8 mouse cellular contexts compared by ENCODE assay signal in genomic region chr7:80059064-80059838, GRCm38 (mm10). TPM values are rescaled to one million over a fixed set of nuclear protein-coding genes. Genes with fewer than 3 reads are reported as not detected.
A peak's percentile ranks its signal among the peaks of the same experiment; 100 is the strongest.
DNase-seq lines count a peak whose midpoint lies in the region; ATAC-seq and TF ChIP-seq lines count a peak whose summit lies in the region.

No protein-coding gene starts in this region.

- H3K27ac ChIP-seq in forebrain, embryonic 12.5 days, result peak overlapping the region; percentile 80; the same call in 1 of the 2 replicates
- no peak overlapping the region for H3K27ac ChIP-seq in forebrain, embryonic 14.5 days (ENCODE audit: low read depth, low read length)
- peak overlapping the region; percentile 61; the same call in 1 of the 2 replicates for H3K27ac ChIP-seq in midbrain, embryonic 12.5 days (replicated peaks)
- no peak overlapping the region for H3K27ac ChIP-seq in midbrain, embryonic 15.5 days
- H3K27ac ChIP-seq in limb, embryonic 14.5 days (replicated peaks; ENCODE audit: low read depth, low read length), result peak overlapping the region; percentile 38

- H3K4me3 ChIP-seq in forebrain, embryonic 12.5 days (replicated peaks), result no peak overlapping the region
- no peak overlapping the region for H3K4me3 ChIP-seq in forebrain, embryonic 14.5 days (ENCODE audit: low read depth, low read length)
- no peak overlapping the region for H3K4me3 ChIP-seq in midbrain, embryonic 12.5 days
- H3K4me3 ChIP-seq in midbrain, embryonic 15.5 days, result no peak overlapping the region
- H3K4me3 ChIP-seq in limb, embryonic 14.5 days (replicated peaks; ENCODE audit: low read length), result no peak overlapping the region

- TF ChIP-seq POLR2A in limb, embryonic 14.5 days (IDR thresholded peaks at IDR 0.05; ENCODE audit: borderline replicate concordance, extremely low read depth, insufficient read depth, insufficient read length), result no peak

- H3K27me3 ChIP-seq in forebrain, embryonic 12.5 days, result no peaks in the 10 kb centered on the region
- H3K27me3 ChIP-seq in forebrain, embryonic 14.5 days (replicated peaks; ENCODE audit: control insufficient read depth, insufficient read depth, low read length), result no peaks in the 10 kb centered on the region
- no peaks in the 10 kb centered on the region for H3K27me3 ChIP-seq in midbrain, embryonic 12.5 days
- H3K27me3 ChIP-seq in midbrain, embryonic 15.5 days (replicated peaks), result no peaks in the 10 kb centered on the region
- no peaks in the 10 kb centered on the region for H3K27me3 ChIP-seq in limb, embryonic 14.5 days (ENCODE audit: control insufficient read depth, insufficient read depth, low read length)

- 81% methylated on average over 13 of the region's 13 CpGs for WGBS in forebrain, embryonic 12.5 days
- 85% methylated on average over 13 of the region's 13 CpGs for WGBS in forebrain, embryonic 14.5 days
- 83% methylated on average over 13 of the region's 13 CpGs for WGBS in midbrain, embryonic 12.5 days
- WGBS in midbrain, embryonic 15.5 days, result 73% methylated on average over 13 of the region's 13 CpGs
- WGBS in limb, embryonic 14.5 days, result 69% methylated on average over 13 of the region's 13 CpGs

- H3K36me3 ChIP-seq in forebrain, embryonic 12.5 days (replicated peaks), result no peaks in the 10 kb centered on the region
- no peaks in the 10 kb centered on the region for H3K36me3 ChIP-seq in forebrain, embryonic 14.5 days (ENCODE audit: control insufficient read depth, insufficient read depth, low read length)
- H3K36me3 ChIP-seq in midbrain, embryonic 12.5 days, result no peaks in the 10 kb centered on the region
- no peaks in the 10 kb centered on the region for H3K36me3 ChIP-seq in midbrain, embryonic 15.5 days (replicated peaks)
- H3K36me3 ChIP-seq in limb, embryonic 14.5 days (ENCODE audit: control insufficient read depth, insufficient read depth, low read length), result peaks cover 5% of the 10 kb centered on the region; the same call in 1 of the 2 replicates

- no peak for ATAC-seq in forebrain, embryonic 12.5 days (ENCODE audit: low FRiP score)
- ATAC-seq in forebrain, embryonic 14.5 days, result no peak
- no peak for ATAC-seq in midbrain, embryonic 12.5 days (ENCODE audit: low FRiP score, low read depth)
- no peak for ATAC-seq in midbrain, embryonic 15.5 days (replicated peaks)
- ATAC-seq in limb, embryonic 14.5 days (ENCODE audit: low FRiP score, low read depth), result no peak

- H3K9ac ChIP-seq in forebrain, embryonic 12.5 days, result no peak overlapping the region
- no peak overlapping the region for H3K9ac ChIP-seq in forebrain, embryonic 14.5 days (ENCODE audit: low read length)
- no peak overlapping the region for H3K9ac ChIP-seq in midbrain, embryonic 12.5 days (replicated peaks)
- no peak overlapping the region for H3K9ac ChIP-seq in midbrain, embryonic 15.5 days
- no peak overlapping the region for H3K9ac ChIP-seq in limb, embryonic 14.5 days (ENCODE audit: low read depth, low read length, severe bottlenecking)

- H3K9me3 ChIP-seq in forebrain, embryonic 12.5 days, result no peaks in the 10 kb centered on the region
- H3K9me3 ChIP-seq in forebrain, embryonic 14.5 days (replicated peaks; ENCODE audit: control insufficient read depth, low read length), result no peaks in the 10 kb centered on the region
- no peaks in the 10 kb centered on the region for H3K9me3 ChIP-seq in midbrain, embryonic 12.5 days
- no peaks in the 10 kb centered on the region for H3K9me3 ChIP-seq in midbrain, embryonic 15.5 days
- no peaks in the 10 kb centered on the region for H3K9me3 ChIP-seq in limb, embryonic 14.5 days (ENCODE audit: control insufficient read depth, low read length)

- no peak overlapping the region for H3K4me2 ChIP-seq in forebrain, embryonic 12.5 days
- H3K4me2 ChIP-seq in forebrain, embryonic 14.5 days (ENCODE audit: low read length), result no peak overlapping the region
- H3K4me2 ChIP-seq in midbrain, embryonic 12.5 days (replicated peaks), result no peak overlapping the region
- no peak overlapping the region for H3K4me2 ChIP-seq in midbrain, embryonic 15.5 days
- H3K4me2 ChIP-seq in limb, embryonic 14.5 days (replicated peaks; ENCODE audit: low read depth, low read length, severe bottlenecking), result no peak overlapping the region

- H3K4me1 ChIP-seq in forebrain, embryonic 12.5 days, result peaks cover 75% of the 10 kb centered on the region
- H3K4me1 ChIP-seq in forebrain, embryonic 14.5 days (ENCODE audit: control insufficient read depth, insufficient read depth, low read length), result peaks cover 28% of the 10 kb centered on the region
- H3K4me1 ChIP-seq in midbrain, embryonic 12.5 days, result peaks cover 72% of the 10 kb centered on the region
- peaks cover 42% of the 10 kb centered on the region for H3K4me1 ChIP-seq in midbrain, embryonic 15.5 days
- peaks cover 24% of the 10 kb centered on the region for H3K4me1 ChIP-seq in limb, embryonic 14.5 days (ENCODE audit: control insufficient read depth, insufficient read depth, low read length)

- no peak for DNase-seq in forebrain, embryonic 14.5 days (ENCODE audit: low spot score)
- no peak for DNase-seq in limb, embryonic 14.5 days (ENCODE audit: low spot score)
- peak; percentile 32 for DNase-seq in testis, postnatal 14 days (ENCODE audit: low spot score)
- DNase-seq in layer of hippocampus, adult 9-10 months (ENCODE audit: low spot score), result no peak
- no peak for DNase-seq in ovary, postnatal 36 days (ENCODE audit: low spot score)

RNA-seq across cellular contexts. Expression of gene Zfp710, which starts 34.6 kb away (rescaled TPM):
- polyA plus RNA-seq in forebrain, embryonic 12.5 days (2016; fragmentation: Nextera tagmentation; extraction: Ambion mirVana), result 30.5 and 33.9 TPM in 2 replicates
- 17.6 and 18.3 TPM in 2 replicates for polyA plus RNA-seq in forebrain, embryonic 14.5 days (2014; fragmentation: Nextera tagmentation; extraction: Ambion mirVana)
- polyA plus RNA-seq in midbrain, embryonic 12.5 days (2016; fragmentation: Nextera tagmentation; extraction: Ambion mirVana), result 31.1 and 32.8 TPM in 2 replicates
- polyA plus RNA-seq in midbrain, embryonic 15.5 days (2015; fragmentation: Nextera tagmentation; extraction: Ambion mirVana), result 18.0 and 18.6 TPM in 2 replicates
- 24.7 and 35.5 TPM in 2 replicates for polyA plus RNA-seq in limb, embryonic 14.5 days (2012; rRNA removed)
- 15.0 and 16.9 TPM in 2 replicates for polyA plus RNA-seq in limb, embryonic 14.5 days (2014; fragmentation: Nextera tagmentation; extraction: Ambion mirVana)

RNA-seq across cellular contexts. Expression of gene Idh2, which starts 55.9 kb away (rescaled TPM):
- polyA plus RNA-seq in forebrain, embryonic 12.5 days (2016; fragmentation: Nextera tagmentation; extraction: Ambion mirVana), result 359 and 369 TPM in 2 replicates
- 315 and 338 TPM in 2 replicates for polyA plus RNA-seq in forebrain, embryonic 14.5 days (2014; fragmentation: Nextera tagmentation; extraction: Ambion mirVana)
- polyA plus RNA-seq in midbrain, embryonic 12.5 days (2016; fragmentation: Nextera tagmentation; extraction: Ambion mirVana), result 331 and 347 TPM in 2 replicates
- polyA plus RNA-seq in midbrain, embryonic 15.5 days (2015; fragmentation: Nextera tagmentation; extraction: Ambion mirVana), result 242 and 249 TPM in 2 replicates
- polyA plus RNA-seq in limb, embryonic 14.5 days (2012; rRNA removed), result 457 and 501 TPM in 2 replicates
- 580 and 595 TPM in 2 replicates for polyA plus RNA-seq in limb, embryonic 14.5 days (2014; fragmentation: Nextera tagmentation; extraction: Ambion mirVana)

Comparison
In these comparisons a context has a peak if more than half of its experiments do, and no peak if none do; other contexts are left out.
1. H3K27ac ChIP-seq: peak in forebrain, embryonic 12.5 days (single experiment), midbrain, embryonic 12.5 days (single experiment) and limb, embryonic 14.5 days (single experiment); none in forebrain, embryonic 14.5 days (single experiment) and midbrain, embryonic 15.5 days (single experiment).